Mouse (Mus musculus): ENCODE measurements around the gene Mylk. TPM values are rescaled to one million over a fixed set of nuclear protein-coding genes. Genes with fewer than 3 reads are reported as not detected.

The Mylk gene
- total and polyA plus RNA-seq, 3 experiments: 0.04 to 0.10 TPM; not detected in 1

GRCm38 (mm10) chr16:34959261-34959660 lies 214.3 kb downstream of the Mylk start:
- Histone ChIP-seq H3K9ac (ENCODE audit: insufficient read depth, low read depth) (no peak overlapping the region), H3K36me3 (replicated peaks in 1 of 2; ENCODE audit: control insufficient read depth in 1 of 2, insufficient read depth in 1 of 2, low read length in 1 of 2) (no peaks in the 10 kb centered on the region), H3K9me3 (replicated peaks; ENCODE audit: low read length) (peaks cover 5% of the 10 kb centered on the region), H3K4me3 (replicated peaks in 1 of 3; ENCODE audit: low read depth in 2 of 3, low read length in 2 of 3, poor library complexity in 1 of 3) (no peak overlapping the region), H3K79me2 (replicated peaks; ENCODE audit: control insufficient read depth, extremely low read depth, insufficient read depth, poor library complexity, severe bottlenecking) (no peaks in the 10 kb centered on the region), H3K4me2 (ENCODE audit: insufficient read depth, low read depth, poor library complexity, severe bottlenecking) (no peak overlapping the region), H3K4me1 (ENCODE audit: control insufficient read depth in 1 of 2, insufficient read depth in 2 of 2) (no peaks in the 10 kb centered on the region), H3K27ac (ENCODE audit: insufficient read depth, low read depth) (no peak overlapping the region), H3K27me3 (replicated peaks) (peaks cover 84% of the 10 kb centered on the region)
- in situ Hi-C loops (cut with MboI; ENCODE audit: low pct_ligation_motif_present, low pct_unique_long_range_greater_than_20kb, low sequenced_read_pairs): no loop called here
- DNase-seq (ENCODE audit: extremely low read depth): no peak
- TF ChIP-seq RAD21 (IDR thresholded peaks at IDR 0.05; ENCODE audit: low read depth, low read length) (no peak), GABPA (IDR thresholded peaks at IDR 0.05; ENCODE audit: insufficient replicate concordance, low read depth, low read length) (no peak), CTCF (conservative IDR thresholded peaks at IDR 0.05 in 1 of 2, IDR thresholded peaks at IDR 0.05 in 1 of 2; ENCODE audit: low read depth in 2 of 2, low read length in 2 of 2) (no peak), TBP (conservative IDR thresholded peaks at IDR 0.05; ENCODE audit: low read depth, low read length) (no peak), SIN3A (IDR thresholded peaks at IDR 0.05; ENCODE audit: low read length) (no peak), RCOR1 (conservative IDR thresholded peaks at IDR 0.05; ENCODE audit: low read depth, low read length) (no peak), CHD1 (IDR thresholded peaks at IDR 0.05; ENCODE audit: low read depth, low read length) (no peak), ETS1 (conservative IDR thresholded peaks at IDR 0.05; ENCODE audit: low read depth, low read length) (no peak), POLR2A (IDR thresholded peaks at IDR 0.05; ENCODE audit: low read depth, low read length) (no peak), JUN (IDR thresholded peaks at IDR 0.05; ENCODE audit: insufficient read depth, low read depth, low read length) (no peak), USF2 (conservative IDR thresholded peaks at IDR 0.05; ENCODE audit: low read depth, low read length) (no peak), POLR2AphosphoS2 (IDR thresholded peaks at IDR 0.05; ENCODE audit: low read depth, low read length) (no peak)
- dilution Hi-C loops (cut with MboI; ENCODE audit: extremely low pct_ligation_motif_present, extremely low pct_unique_long_range_greater_than_20kb, low sequenced_read_pairs): no loop called here

GRCm38 (mm10) chr16:34960243-34960642 lies 215.2 kb downstream of the Mylk start:
- no peaks in the 10 kb centered on the region for H3K4me1 ChIP-seq (ENCODE audit: control insufficient read depth in 1 of 2, insufficient read depth in 2 of 2)
- H3K9me3 ChIP-seq (replicated peaks; ENCODE audit: low read length): no peaks in the 10 kb centered on the region
- peaks cover 88% of the 10 kb centered on the region for H3K27me3 ChIP-seq (replicated peaks)
- DNase-seq (ENCODE audit: extremely low read depth): no peak
- H3K79me2 ChIP-seq (replicated peaks; ENCODE audit: control insufficient read depth, extremely low read depth, insufficient read depth, poor library complexity, severe bottlenecking): no peaks in the 10 kb centered on the region
- no peak overlapping the region for H3K4me2 ChIP-seq (ENCODE audit: insufficient read depth, low read depth, poor library complexity, severe bottlenecking)
- no peaks in the 10 kb centered on the region for H3K36me3 ChIP-seq (replicated peaks in 1 of 2; ENCODE audit: control insufficient read depth in 1 of 2, insufficient read depth in 1 of 2, low read length in 1 of 2)
- in situ Hi-C loops (cut with MboI; ENCODE audit: low pct_ligation_motif_present, low pct_unique_long_range_greater_than_20kb, low sequenced_read_pairs) (no loop called here), dilution Hi-C loops (cut with MboI; ENCODE audit: extremely low pct_ligation_motif_present, extremely low pct_unique_long_range_greater_than_20kb, low sequenced_read_pairs) (no loop called here)
- TF ChIP-seq RCOR1 (conservative IDR thresholded peaks at IDR 0.05; ENCODE audit: low read depth, low read length) (no peak), PAX5 (IDR thresholded peaks at IDR 0.05; ENCODE audit: low read length) (no peak), NRF1 (IDR thresholded peaks at IDR 0.05; ENCODE audit: low read depth, low read length) (no peak), ZKSCAN1 (IDR thresholded peaks at IDR 0.05; ENCODE audit: borderline replicate concordance, low read depth, low read length) (no peak), ZMIZ1 (IDR thresholded peaks at IDR 0.05; ENCODE audit: low read depth, low read length) (no peak), BHLHE40 (IDR thresholded peaks at IDR 0.05; ENCODE audit: low read depth, low read length) (no peak), UBTF (IDR thresholded peaks at IDR 0.05; ENCODE audit: low read depth, low read length) (no peak), CHD1 (IDR thresholded peaks at IDR 0.05; ENCODE audit: low read depth, low read length) (no peak), MAFK (IDR thresholded peaks at IDR 0.05; ENCODE audit: insufficient replicate concordance, low read length) (no peak), MXI1 (IDR thresholded peaks at IDR 0.05; ENCODE audit: low read depth, low read length) (no peak), CTCF (conservative IDR thresholded peaks at IDR 0.05 in 1 of 2, IDR thresholded peaks at IDR 0.05 in 1 of 2; ENCODE audit: low read depth in 2 of 2, low read length in 2 of 2) (no peak), SMC3 (IDR thresholded peaks at IDR 0.05; ENCODE audit: low read depth, low read length) (no peak), KAT2A (IDR thresholded peaks at IDR 0.05; ENCODE audit: insufficient replicate concordance, low read length) (no peak), USF1 (IDR thresholded peaks at IDR 0.05; ENCODE audit: low read depth, low read length) (no peak), JUND (conservative IDR thresholded peaks at IDR 0.05; ENCODE audit: low read depth, low read length) (no peak), SIN3A (IDR thresholded peaks at IDR 0.05; ENCODE audit: low read length) (no peak)
- H3K4me3 ChIP-seq (replicated peaks in 1 of 3; ENCODE audit: low read depth in 2 of 3, low read length in 2 of 3, poor library complexity in 1 of 3): no peak overlapping the region
- H3K9ac ChIP-seq (ENCODE audit: insufficient read depth, low read depth): no peak overlapping the region
- H3K27ac ChIP-seq (ENCODE audit: insufficient read depth, low read depth): no peak overlapping the region

Measured in CH12.LX (cell line).